Mouse (Mus musculus): ENCODE measurements around the gene Eif3i.

GRCm38 (mm10) chr4:129620419-129621282, 20.2 kb upstream of the Eif3i start:
- TF ChIP-seq CTCF (IDR thresholded peaks at IDR 0.05; ENCODE audit: control insufficient read depth, insufficient read depth, insufficient read length) (no peak), MYOG (IDR thresholded peaks at IDR 0.05; ENCODE audit: control insufficient read depth, extremely low read depth, insufficient read length) (no peak), USF1 (IDR thresholded peaks at IDR 0.05; ENCODE audit: low read depth) (no peak), MAX (IDR thresholded peaks at IDR 0.05) (no peak), MYOD1 (IDR thresholded peaks at IDR 0.05; ENCODE audit: control insufficient read depth, insufficient read length, low read depth) (no peak), CEBPB (IDR thresholded peaks at IDR 0.05; ENCODE audit: low read depth) (no peak), FOSL1 (IDR thresholded peaks at IDR 0.05; ENCODE audit: insufficient read depth, low read length, poor library complexity, severe bottlenecking) (no peak)

Measured in C2C12 (cell line).